Mouse (Mus musculus) heart, adult 18-20 months (tissue): ENCODE measurements at regions not wholly inside any gene's neighbourhood (a gene's known extent, or its start where the extent isn't known, plus 50 kb on each side); places are given as distances from the start of the nearest gene placed in this dataset.

Experiments
- DNase-seq, 2 experiments: peaks; one replicate each; pipeline ENCODE4 v3.0.0; 2021 to 2022; ENCODE audit warnings: mixed read lengths in 1 of 2

DNA sequence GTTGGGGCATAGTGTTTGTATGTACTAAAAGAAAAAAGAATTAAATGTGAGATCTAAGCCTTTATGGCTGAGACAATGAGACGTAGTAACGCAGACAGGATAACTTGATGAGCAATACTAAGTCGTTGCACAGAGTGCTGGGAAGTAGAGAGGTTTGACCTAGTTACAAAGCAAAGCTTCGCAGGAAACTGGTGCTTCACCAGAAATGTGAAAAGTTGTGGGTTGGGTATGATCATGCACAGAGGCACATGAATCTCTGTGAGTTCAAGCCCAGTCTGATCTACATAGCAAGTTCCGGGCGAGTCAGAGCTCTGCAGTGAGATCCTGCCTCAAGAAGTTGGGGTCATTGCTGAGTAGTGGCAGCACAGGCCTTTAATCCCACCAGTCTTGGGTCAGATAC, 65.3 kb upstream of the Jmy start:
- DNase-seq: no peak

DNA sequence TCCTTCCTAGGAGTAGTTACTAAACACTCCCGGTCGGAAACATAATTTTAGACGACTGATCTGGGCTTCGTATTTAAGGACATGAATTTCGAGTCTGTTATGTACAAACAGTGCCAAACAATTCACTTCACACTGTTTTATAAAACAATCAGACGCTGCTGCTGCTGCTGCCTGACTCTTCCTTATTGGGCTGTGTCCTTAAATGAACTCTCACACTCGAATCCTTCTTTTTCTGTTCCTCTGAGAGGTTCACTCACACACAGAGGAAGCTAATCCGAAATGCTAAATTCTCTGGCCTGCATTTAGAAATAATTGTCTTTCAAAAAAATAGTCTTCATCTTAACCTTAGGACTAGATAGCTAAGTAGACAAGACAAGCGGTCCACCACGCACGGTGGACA, 64.5 kb upstream of the Jmy start:
- no peak for DNase-seq

DNA sequence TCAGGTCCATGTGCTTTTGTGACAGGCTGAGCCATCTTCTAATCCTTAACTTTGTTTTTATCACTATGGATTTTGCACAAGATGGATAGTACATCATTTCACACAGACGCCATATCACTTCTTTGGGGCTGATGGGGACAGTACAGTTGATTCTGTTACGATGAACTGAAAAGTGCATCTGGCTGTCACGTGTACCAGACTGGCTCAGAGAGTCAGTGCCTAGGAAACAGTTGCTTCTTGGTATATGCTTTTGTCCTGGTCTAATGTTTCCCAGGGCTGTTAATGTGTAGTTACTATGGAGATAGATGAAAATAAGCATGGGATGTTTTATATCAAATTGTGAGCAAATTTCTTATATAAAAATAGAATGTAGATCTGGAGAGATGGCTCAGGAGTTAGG, 60.7 kb upstream of the Jmy start:
- DNase-seq: no peak

DNA sequence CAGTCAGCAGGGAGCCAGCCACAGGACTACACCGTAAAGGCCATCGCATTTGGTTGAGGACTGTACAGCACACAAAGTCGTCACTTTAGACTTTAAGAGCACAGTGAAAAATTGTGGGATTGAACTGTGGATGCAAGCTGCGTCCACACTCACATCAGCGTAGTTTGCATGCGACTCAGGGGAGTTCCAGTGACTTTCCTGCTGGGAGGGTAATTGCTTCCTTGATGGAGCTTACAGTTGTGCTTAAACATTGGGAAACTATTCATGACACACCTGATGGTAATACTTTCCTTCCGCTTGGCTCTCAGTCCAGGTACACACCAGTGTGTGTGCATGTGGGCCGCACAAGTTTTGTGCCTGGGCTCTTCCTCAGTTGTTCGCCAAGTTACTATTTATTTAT, 59.0 kb upstream of the Jmy start:
- DNase-seq: no peak

DNA sequence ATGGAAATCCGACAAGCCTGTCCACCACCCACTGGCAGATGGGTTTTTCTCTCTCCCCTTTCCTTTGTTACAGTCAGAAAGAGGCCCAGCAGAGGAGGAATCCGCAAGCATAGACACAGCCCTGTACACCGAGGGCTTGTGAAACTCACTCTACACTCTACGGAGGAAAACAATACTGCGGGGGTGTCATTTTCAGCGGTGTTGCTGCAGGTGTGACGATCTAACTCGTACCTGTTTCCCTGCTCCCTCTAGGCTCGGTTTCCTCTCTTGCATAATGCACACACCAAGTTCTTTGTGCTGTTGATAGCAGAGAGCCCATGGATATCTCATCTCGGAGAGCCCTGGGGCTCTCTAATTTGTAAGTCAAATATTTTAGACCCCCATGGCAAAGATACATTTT, 56.5 kb upstream of the Jmy start:
- no peak for DNase-seq

DNA sequence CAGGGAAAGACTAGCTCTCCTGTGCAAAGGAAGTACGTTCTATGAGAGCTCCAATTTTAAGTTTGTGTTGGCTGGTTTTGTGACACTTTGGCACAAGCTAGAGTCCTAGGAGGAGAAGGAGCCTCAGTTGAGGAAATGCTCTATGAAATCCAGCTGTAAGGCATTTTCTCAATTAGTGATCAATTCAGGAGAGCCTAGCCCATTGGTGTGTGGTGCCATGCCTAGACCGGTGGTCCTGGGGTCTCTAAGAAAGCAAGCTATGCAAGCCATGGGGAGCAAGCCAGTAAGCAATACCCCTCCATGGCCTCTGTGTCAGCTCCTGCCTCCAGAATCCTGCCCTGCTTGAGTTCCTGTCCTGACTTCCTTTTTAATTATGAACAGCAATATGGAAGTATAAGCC, 55.3 kb upstream of the Jmy start:
- no peak for DNase-seq

DNA sequence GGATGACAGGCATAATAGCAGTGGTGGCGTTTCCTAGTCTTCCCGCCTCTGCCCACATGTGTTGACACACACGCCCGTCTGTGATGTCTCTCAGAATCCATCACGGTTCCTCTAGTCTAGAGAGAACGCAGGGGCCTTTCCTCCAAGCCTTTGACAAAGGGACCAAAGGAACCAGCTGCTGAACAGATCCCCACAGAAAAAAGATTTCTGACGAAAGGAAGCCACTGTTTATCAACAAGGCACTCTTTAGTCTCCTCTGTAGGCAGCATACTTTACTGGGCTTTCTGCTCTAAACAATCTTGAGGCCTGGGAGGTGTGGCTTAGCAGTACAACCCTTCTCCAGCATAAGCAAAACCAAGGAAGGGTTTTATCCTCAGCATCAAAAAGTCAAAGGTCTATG, 54.3 kb upstream of the Jmy start:
- DNase-seq: no peak

DNA sequence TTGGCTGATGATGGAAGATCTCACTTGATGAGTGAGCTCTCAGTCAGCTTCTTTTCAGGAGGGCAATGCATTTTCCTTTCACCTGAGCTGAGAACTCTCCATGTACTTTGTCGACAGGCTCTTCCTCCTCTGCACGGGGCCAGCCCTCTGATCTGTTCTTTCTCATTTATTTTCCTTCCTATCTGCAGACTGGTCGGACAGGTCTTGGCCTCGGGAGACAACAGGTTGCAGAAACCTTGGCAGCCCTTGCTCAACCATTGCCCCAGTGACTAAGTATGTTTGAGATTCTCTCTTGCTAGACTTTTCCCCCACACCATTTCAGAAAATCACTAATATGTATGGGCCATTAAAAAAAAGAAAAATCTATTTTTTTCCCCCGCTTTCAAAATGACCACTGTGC, 53.7 kb upstream of the Jmy start:
- no peak for DNase-seq

DNA sequence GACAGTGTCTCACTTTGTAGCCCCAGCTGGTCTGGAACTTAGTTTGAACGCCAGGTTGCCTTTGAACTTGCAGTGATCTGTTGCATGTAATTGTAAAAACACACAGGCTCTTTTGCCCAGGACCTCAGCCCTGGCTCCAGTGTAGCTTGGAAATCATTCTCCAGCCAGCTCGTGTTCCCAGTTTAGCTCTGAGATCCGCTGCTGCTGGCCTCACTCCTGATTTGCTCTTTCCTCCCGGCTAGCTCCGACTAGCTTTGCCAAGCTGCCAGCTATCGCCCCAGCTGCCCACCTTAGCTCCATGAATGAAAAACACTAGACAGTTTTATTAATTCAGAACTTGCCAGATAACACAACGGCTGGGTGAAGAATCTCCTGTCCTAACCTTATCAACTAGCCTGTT, 50.7 kb upstream of the Jmy start:
- peak; percentile 35 for DNase-seq
